Mouse (Mus musculus) MEL (cell line): ENCODE measurements around the gene Pip5k1b. TPM values are rescaled to one million over a fixed set of nuclear protein-coding genes. Genes with fewer than 3 reads are reported as not detected.

Experiments used
- DNase-seq: peaks from one replicate; pipeline ENCODE4 v3.0.0; 2011; ENCODE audit warnings: low read depth, low spot score
- H3K27ac ChIP-seq: 2 replicates; pipeline ENCODE4 v1.5.1; 2012; ENCODE audit warnings: low read depth, mild to moderate bottlenecking, control low read depth, low read length, moderate library complexity; ENCODE audit not compliant: control insufficient read depth
- H3K27me3 ChIP-seq, 2 experiments: fragments of 150-350 bp in 1 of 2; sonication (generic) in 1 of 2; 2 replicates each; pipeline ENCODE4 v1.6.1; 2012; ENCODE audit warnings: low read length in 2 of 2, mild to moderate bottlenecking in 2 of 2, improper control_type of control experiment in 1 of 2, moderate library complexity in 1 of 2; ENCODE audit not compliant: insufficient read depth in 2 of 2, control insufficient read depth in 1 of 2
- H3K36me3 ChIP-seq, 2 experiments: 2 replicates each; pipeline ENCODE4 v1.6.1; 2012 to 2014; ENCODE audit warnings: low read length in 2 of 2, improper control_type of control experiment in 1 of 2, inconsistent platforms in 1 of 2, mild to moderate bottlenecking in 1 of 2; ENCODE audit not compliant: insufficient read depth in 2 of 2, control insufficient read depth in 1 of 2
- H3K4me1 ChIP-seq, 2 experiments: fragments of 150-350 bp in 1 of 2; sonication (generic) in 1 of 2; 2 replicates each; pipeline ENCODE4 v1.6.1; 2012; ENCODE audit warnings: low read length in 2 of 2, improper control_type of control experiment in 1 of 2, mild to moderate bottlenecking in 1 of 2; ENCODE audit not compliant: insufficient read depth in 2 of 2, control insufficient read depth in 1 of 2
- H3K4me3 ChIP-seq, 2 experiments: fragments of 150-350 bp in 1 of 2; sonication (generic) in 1 of 2; 2 replicates each; pipeline ENCODE4 v1.5.1; 2012; ENCODE audit warnings: low read depth in 2 of 2, low read length in 2 of 2, mild to moderate bottlenecking in 2 of 2, moderate library complexity in 2 of 2, control low read depth in 1 of 2, improper control_type of control experiment in 1 of 2; ENCODE audit not compliant: control insufficient read depth in 1 of 2, insufficient read depth in 1 of 2
- H3K79me2 ChIP-seq: 2 replicates; pipeline ENCODE4 v1.6.1; 2012; ENCODE audit warnings: mild to moderate bottlenecking, low read length, moderate library complexity; ENCODE audit not compliant: control insufficient read depth, poor library complexity, insufficient read depth
- H3K9ac ChIP-seq: 2 replicates; pipeline ENCODE4 v1.6.1; 2012; ENCODE audit warnings: low read depth, mild to moderate bottlenecking, control low read depth, low read length, moderate library complexity; ENCODE audit not compliant: control insufficient read depth, poor library complexity, severe bottlenecking
- H3K9me3 ChIP-seq: fragments of 150-350 bp; sonication (generic); replicated peaks from 2 replicates; pipeline ENCODE4 v1.6.1; 2012; ENCODE audit warnings: mild to moderate bottlenecking, low read length, improper control_type of control experiment, moderate library complexity; ENCODE audit not compliant: insufficient read depth
- BHLHE40 ChIP-seq: IDR thresholded peaks from 2 replicates; pipeline ENCODE4 v1.6.1; 2012; ENCODE audit warnings: low read depth, mild to moderate bottlenecking, inconsistent platforms, low read length, improper control_type of control experiment, borderline replicate concordance
- CHD2 ChIP-seq: IDR thresholded peaks from 2 replicates; pipeline ENCODE4 v1.6.1; 2011; ENCODE audit warnings: low read length, improper control_type of control experiment
- E2F4 ChIP-seq: IDR thresholded peaks from 2 replicates; pipeline ENCODE4 v1.6.1; 2011; ENCODE audit warnings: low read depth, low read length, improper control_type of control experiment, borderline replicate concordance
- EP300 ChIP-seq, 2 experiments: IDR thresholded peaks; 2 replicates each; pipeline ENCODE4 v1.6.1; 2011; ENCODE audit warnings: improper control_type of control experiment in 2 of 2, low read length in 2 of 2, low read depth in 1 of 2, mild to moderate bottlenecking in 1 of 2
- ETS1 ChIP-seq: IDR thresholded peaks from 2 replicates; pipeline ENCODE4 v1.6.1; 2012; ENCODE audit warnings: low read depth, mild to moderate bottlenecking, inconsistent platforms, low read length, improper control_type of control experiment, moderate library complexity
- HCFC1 ChIP-seq: IDR thresholded peaks from 2 replicates; pipeline ENCODE4 v1.6.1; 2012; ENCODE audit warnings: low read depth, mild to moderate bottlenecking, inconsistent platforms, low read length, improper control_type of control experiment, moderate library complexity
- MAFK ChIP-seq: IDR thresholded peaks from 2 replicates; pipeline ENCODE4 v1.6.1; 2011; ENCODE audit warnings: low read depth, mild to moderate bottlenecking, low read length, improper control_type of control experiment, borderline replicate concordance
- MAZ ChIP-seq: IDR thresholded peaks from 2 replicates; pipeline ENCODE4 v1.6.1; 2012; ENCODE audit warnings: low read depth, mild to moderate bottlenecking, inconsistent platforms, low read length, improper control_type of control experiment
- POLR2A ChIP-seq, 2 experiments: IDR thresholded peaks; 2 replicates each; pipeline ENCODE4 v1.6.1; 2011 to 2012; ENCODE audit warnings: low read length in 2 of 2, mild to moderate bottlenecking in 2 of 2, control low read depth in 1 of 2, improper control_type of control experiment in 1 of 2, low read depth in 1 of 2, moderate library complexity in 1 of 2; ENCODE audit not compliant: control insufficient read depth in 1 of 2, insufficient read depth in 1 of 2, poor library complexity in 1 of 2
- POLR2AphosphoS2 ChIP-seq: IDR thresholded peaks from 2 replicates; pipeline ENCODE4 v1.6.1; 2011; ENCODE audit warnings: low read length, improper control_type of control experiment
- RAD21 ChIP-seq: IDR thresholded peaks from 2 replicates; pipeline ENCODE4 v1.6.1; 2011; ENCODE audit warnings: mild to moderate bottlenecking, low read depth, low read length, improper control_type of control experiment
- RCOR1 ChIP-seq: IDR thresholded peaks from 2 replicates; pipeline ENCODE4 v1.6.1; 2012; ENCODE audit warnings: low read depth, mild to moderate bottlenecking, inconsistent platforms, low read length, improper control_type of control experiment
- TAL1 ChIP-seq: IDR thresholded peaks from 2 replicates; pipeline ENCODE4 v1.6.1; 2012; ENCODE audit warnings: mild to moderate bottlenecking, inconsistent platforms, low read length, moderate library complexity, mixed read lengths
- TBP ChIP-seq: IDR thresholded peaks from 2 replicates; pipeline ENCODE4 v1.8.0; 2011; ENCODE audit warnings: low read depth, low read length, improper control_type of control experiment
- TCF12 ChIP-seq: IDR thresholded peaks from 2 replicates; pipeline ENCODE4 v1.6.1; 2014; ENCODE audit warnings: low read depth, mild to moderate bottlenecking, inconsistent platforms, low read length, improper control_type of control experiment, moderate library complexity
- USF1 ChIP-seq: IDR thresholded peaks from 2 replicates; pipeline ENCODE4 v1.6.1; 2014; ENCODE audit warnings: low read depth, mild to moderate bottlenecking, inconsistent platforms, low read length, improper control_type of control experiment, moderate library complexity
- USF2 ChIP-seq, 2 experiments: IDR thresholded peaks; 2 replicates each; pipeline ENCODE4 v1.6.1; 2011 to 2012; ENCODE audit warnings: improper control_type of control experiment in 2 of 2, low read length in 2 of 2, borderline replicate concordance in 1 of 2, inconsistent platforms in 1 of 2, low read depth in 1 of 2, mild to moderate bottlenecking in 1 of 2; ENCODE audit not compliant: insufficient read depth in 1 of 2
- polyA plus RNA-seq, 2 experiments: library from polyadenylated mRNA; stranded (reverse) in 1 of 2; unstranded in 1 of 2; fragments of >175 nt in 1 of 2; fragments of >200 nt in 1 of 2; gene quantifications; 2 replicates each; pipeline versions ENCODE4 v1.2.1 to v1.2.4; 2012; ENCODE audit warnings: low replicate concordance in 2 of 2, low read depth in 1 of 2; ENCODE audit not compliant: insufficient read length in 2 of 2, insufficient read depth in 1 of 2, missing spikeins in 1 of 2
- total RNA-seq: library from RNA; depleted of rRNA; stranded (reverse); fragments of 300-350 nt; gene quantifications from 2 replicates; pipeline ENCODE4 v1.2.3, GENCODE M21; 2012

Gene Pip5k1b
- total and polyA plus RNA-seq, 3 experiments = 3.4 to 10.0 TPM; not detected in 1

- Histone ChIP-seq H3K27me3 (no peaks in the 10 kb centered on the region), H3K79me2 (no peaks in the 10 kb centered on the region), H3K4me1 (peaks cover 3 to 10% of the 10 kb centered on the region in 2 experiments; a peak in 3 of 4 replicates), H3K9me3 (no peaks in the 10 kb centered on the region), H3K4me3 (no peak overlapping the region), H3K9ac (no peak overlapping the region), H3K27ac (no peak overlapping the region), H3K36me3 (0 out of 4 replicates have a peak, but pooled peaks cover 0 to 3% of the 10 kb centered on the region in 2 experiments)
- no peak for DNase-seq
- TF ChIP-seq TAL1 (no peak), ETS1 (no peak), TCF12 (no peak), E2F4 (no peak), CHD2 (no peak), EP300 (IDR thresholded peaks at IDR 0.05; ENCODE audit: low read depth in 1 of 2, low read length in 2 of 2) (no peak), USF2 (IDR thresholded peaks at IDR 0.05; ENCODE audit: borderline replicate concordance in 1 of 2, insufficient read depth in 1 of 2, low read depth in 1 of 2, low read length in 2 of 2) (no peak), USF1 (no peak), MAZ (no peak), BHLHE40 (no peak), POLR2AphosphoS2 (no peak)
Observed at GRCm38 (mm10) chr19:24536920-24537319, 18.8 kb downstream of the Pip5k1b start.

- Histone ChIP-seq H3K27me3 (no peaks in the 10 kb centered on the region), H3K79me2 (no peaks in the 10 kb centered on the region), H3K9me3 (no peaks in the 10 kb centered on the region), H3K27ac (no peak overlapping the region), H3K4me3 (no peak overlapping the region), H3K4me1 (peaks cover 3 to 10% of the 10 kb centered on the region in 2 experiments; a peak in 3 of 4 replicates), H3K9ac (no peak overlapping the region), H3K36me3 (0 out of 4 replicates have a peak, but pooled peaks cover 0 to 3% of the 10 kb centered on the region in 2 experiments)
- TF ChIP-seq RCOR1 (no peak), TBP (no peak), RAD21 (no peak), TCF12 (no peak), HCFC1 (no peak), POLR2A (IDR thresholded peaks at IDR 0.05; ENCODE audit: control insufficient read depth in 1 of 2, insufficient read depth in 1 of 2, low read depth in 1 of 2, low read length in 2 of 2, poor library complexity in 1 of 2) (no peak), CHD2 (no peak), MAFK (no peak)
- no peak for DNase-seq
Observed at GRCm38 (mm10) chr19:24536280-24536679, 19.4 kb downstream of the Pip5k1b start.
